Mouse (Mus musculus) heart, postnatal 0 days (tissue): ENCODE results near the gene Nudt1.

Experiments
- CTCF ChIP-seq: IDR thresholded peaks from 2 replicates; pipeline ENCODE4 v1.5.1; 2016; ENCODE audit warnings: antibody characterized with exemption, control low read depth, low read depth
- EP300 ChIP-seq: IDR thresholded peaks from 2 replicates; pipeline ENCODE4 v1.6.1; 2016; ENCODE audit warnings: antibody characterized with exemption, low read depth

GRCm38 (mm10) chr5:140364415-140364814, 43.0 kb downstream of the Nudt1 start:
- TF ChIP-seq CTCF (no peak), EP300 (no peak)
